Mouse (Mus musculus) olfactory bulb, adult 2 months (tissue): ENCODE measurements around the gene Trappc3. TPM values are rescaled to one million over a fixed set of nuclear protein-coding genes. Genes with fewer than 3 reads are reported as not detected.
A peak's percentile ranks its signal among the peaks of the same experiment; 100 is the strongest.

Experiments
- H3K27ac ChIP-seq: fragments of 200-500 bp; 2 replicates; pipeline ENCODE4 v1.5.1; 2012; ENCODE audit warnings: low read depth, low read length; ENCODE audit not compliant: insufficient read depth
- H3K4me1 ChIP-seq: fragments of 200-500 bp; 2 replicates; pipeline ENCODE4 v1.6.1; 2012; ENCODE audit warnings: low read length; ENCODE audit not compliant: control insufficient read depth, insufficient read depth
- H3K4me3 ChIP-seq: fragments of 200-500 bp; 2 replicates; pipeline ENCODE4 v1.5.1; 2012; ENCODE audit warnings: mild to moderate bottlenecking, low read depth, low read length, moderate library complexity; ENCODE audit not compliant: insufficient read depth
- CTCF ChIP-seq: fragments of 200-500 bp; IDR thresholded peaks from 2 replicates; pipeline ENCODE4 v1.5.1; 2012; ENCODE audit warnings: low read depth, mild to moderate bottlenecking, low read length, moderate library complexity; ENCODE audit not compliant: insufficient read depth
- POLR2A ChIP-seq: fragments of 200-500 bp; IDR thresholded peaks from 2 replicates; pipeline ENCODE4 v1.6.1; 2012; ENCODE audit warnings: mild to moderate bottlenecking, low read depth, low read length, moderate library complexity; ENCODE audit not compliant: insufficient read depth
- WGBS: fragments of 180-500 bp; shearing (Covaris S2); methylation state at CpG from one replicate; pipeline ENCODE4 v1.1.7; 2018; 5-methylcytosine and 5-hydroxymethylcytosine counted together
- polyA plus RNA-seq: library from polyadenylated mRNA; stranded (reverse); fragments of >200 nt; gene quantifications from 2 replicates; pipeline ENCODE4 v1.2.4, GENCODE M21; 2012; ENCODE audit warnings: low replicate concordance; ENCODE audit not compliant: missing spikeins, insufficient read depth, insufficient read length

Gene Trappc3
- polyA plus RNA-seq, 1 experiment: 342 TPM

GRCm38 (mm10) chr4:126255113-126256001 lies 6.8 kb upstream of the Trappc3 start:
- Histone ChIP-seq H3K4me3 (peak overlapping the region; percentile 89), H3K27ac (peak overlapping the region; percentile 100), H3K4me1 (peaks cover 54% of the 10 kb centered on the region)
- TF ChIP-seq POLR2A: no peak
- WGBS: under 1% methylated on average over 47 of the region's 50 CpGs

GRCm38 (mm10) chr4:126256131-126256791 lies 5.9 kb upstream of the Trappc3 start, which contains the start of gene Map7d1:
Gene Map7d1 (minus strand): TSS chr4:126256343.
- Histone ChIP-seq H3K4me3 (peak within 1 kb of the TSS; percentile 89), H3K4me1 (peaks cover 47% of the 10 kb centered on the region), H3K27ac (peak within 1 kb of the TSS; percentile 100)
- TF ChIP-seq POLR2A (peak; percentile 83), CTCF (no peak)
- WGBS: under 1% methylated on average over 59 of the region's 59 CpGs

- 6% methylated on average over 26 of the region's 26 CpGs for WGBS
- peak overlapping the region; percentile 100 for H3K27ac ChIP-seq
- TF ChIP-seq CTCF (no peak), POLR2A (no peak)
- peaks cover 37% of the 10 kb centered on the region for H3K4me1 ChIP-seq
- H3K4me3 ChIP-seq: peak overlapping the region; percentile 89
These were observed 4.9 kb upstream of the Trappc3 start for GRCm38 (mm10) chr4:126256967-126257881.

GRCm38 (mm10) chr4:126259063-126259462 lies 3.1 kb upstream of the Trappc3 start:
- no peak for TF ChIP-seq CTCF
- TF ChIP-seq POLR2A: no peak
- Histone ChIP-seq H3K4me3 (no peak overlapping the region), H3K27ac (no peak overlapping the region), H3K4me1 (peaks cover 25% of the 10 kb centered on the region)
- WGBS: 53% methylated on average over 3 of the region's 3 CpGs

- Histone ChIP-seq H3K4me1 (peaks cover 20% of the 10 kb centered on the region), H3K27ac (no peak overlapping the region), H3K4me3 (no peak overlapping the region)
- TF ChIP-seq POLR2A (no peak), CTCF (no peak)
- 13% methylated on average over 15 of the region's 15 CpGs for WGBS
These were observed 2.5 kb upstream of the Trappc3 start for GRCm38 (mm10) chr4:126259523-126260160.

- H3K4me1 ChIP-seq: peaks cover 19% of the 10 kb centered on the region
- no peak for TF ChIP-seq CTCF
- TF ChIP-seq POLR2A: no peak
- no peak overlapping the region for H3K4me3 ChIP-seq
- 26% methylated on average over 10 of the region's 10 CpGs for WGBS
- no peak overlapping the region; the same call in 1 of the 2 replicates for H3K27ac ChIP-seq
These were observed 1.5 kb upstream of the Trappc3 start for GRCm38 (mm10) chr4:126260520-126261201.

- peaks cover 19% of the 10 kb centered on the region for H3K4me1 ChIP-seq
- H3K27ac ChIP-seq: peak overlapping the region; percentile 9; the same call in 1 of the 2 replicates
- TF ChIP-seq POLR2A: no peak
- no peak for TF ChIP-seq CTCF
- WGBS: 83% methylated on average over 6 of the region's 6 CpGs
- H3K4me3 ChIP-seq: no peak overlapping the region
These were observed 859 bp upstream of the Trappc3 start for GRCm38 (mm10) chr4:126261266-126261665.
